Mouse (Mus musculus): ENCODE measurements around the gene Tpm4. TPM values are rescaled to one million over a fixed set of nuclear protein-coding genes. Genes with fewer than 3 reads are reported as not detected.
A peak's percentile ranks its signal among the peaks of the same experiment; 100 is the strongest.

Gene Tpm4
- total RNA-seq, 4 experiments from 2014 or later, result 133 to 158 (median 140) TPM

DNA sequence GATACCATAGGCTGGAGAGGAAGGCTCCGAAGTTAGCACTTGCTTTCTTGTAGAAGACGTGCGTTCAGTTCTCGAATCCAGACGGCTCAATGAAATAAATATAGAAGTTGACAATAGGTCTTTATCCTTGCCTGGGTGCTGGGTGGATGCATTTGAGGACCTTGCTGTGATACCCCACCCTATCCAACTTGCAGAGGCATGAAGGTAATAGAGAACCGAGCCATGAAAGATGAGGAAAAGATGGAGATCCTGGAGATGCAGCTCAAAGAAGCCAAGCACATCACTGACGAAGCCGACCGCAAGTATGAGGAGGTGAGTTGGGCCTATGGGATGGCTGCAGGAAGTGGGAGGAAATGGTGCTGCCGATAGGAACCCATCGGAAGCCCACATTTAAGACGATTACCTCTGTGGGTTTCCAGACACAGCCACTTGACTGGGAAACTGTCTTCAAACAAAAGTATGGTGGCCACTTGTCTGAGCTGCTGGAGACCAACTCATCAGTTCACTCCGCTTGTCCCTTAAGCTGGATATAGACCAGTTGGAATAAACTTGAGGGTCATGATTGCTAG is 8.6 kb downstream of the Tpm4 start:
- no peak for DNase-seq

GRCm38 (mm10) chr8:72144345-72144975 is 9.7 kb downstream of the Tpm4 start:
- no peak for DNase-seq

- DNase-seq, result no peak
Measured at GRCm38 (mm10) chr8:72145511-72145910, 10.7 kb downstream of the Tpm4 start.

- DNase-seq, result peak; percentile 58
Measured at GRCm38 (mm10) chr8:72146056-72146455, 11.3 kb downstream of the Tpm4 start.

DNA sequence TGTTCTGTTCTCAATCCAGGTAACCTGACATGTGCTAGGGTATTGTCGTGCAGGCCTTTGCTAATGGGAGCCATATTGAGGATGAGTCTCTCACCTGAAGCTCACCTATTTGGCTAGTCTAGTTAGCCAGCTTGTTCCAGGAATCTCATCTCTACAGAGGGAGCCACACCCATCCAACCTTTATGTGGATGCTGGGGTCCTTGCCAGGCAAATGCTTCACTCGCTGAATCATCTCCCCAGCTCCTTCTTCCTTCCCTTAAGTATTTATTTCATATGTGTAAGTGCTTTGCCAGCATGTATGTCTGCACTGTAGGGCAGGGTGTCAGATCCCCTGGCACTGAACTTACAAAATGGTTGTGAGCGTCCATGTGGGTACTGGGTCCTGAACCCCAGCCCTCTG is 11.8 kb downstream of the Tpm4 start:
- DNase-seq, result no peak

DNA sequence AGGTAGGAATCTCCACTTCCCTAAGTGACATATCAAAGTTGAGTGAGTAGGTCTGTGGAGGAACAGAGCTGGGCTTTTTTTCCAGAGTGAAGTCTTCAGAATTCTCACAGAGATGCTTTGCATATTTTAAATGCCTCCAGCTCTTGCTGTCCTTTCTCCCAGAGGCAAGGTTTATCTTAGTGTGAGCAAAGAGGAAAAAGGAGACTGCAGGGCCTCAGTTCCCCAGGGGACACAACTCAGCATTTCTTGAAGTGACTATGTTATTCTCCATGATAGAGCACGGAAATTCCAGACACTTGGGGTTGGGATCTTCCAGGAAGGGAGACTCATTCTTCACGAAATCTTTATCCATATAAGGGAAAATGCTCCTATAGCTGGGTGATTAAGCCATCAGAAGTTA is 12.5 kb downstream of the Tpm4 start:
- DNase-seq, result no peak

DNA sequence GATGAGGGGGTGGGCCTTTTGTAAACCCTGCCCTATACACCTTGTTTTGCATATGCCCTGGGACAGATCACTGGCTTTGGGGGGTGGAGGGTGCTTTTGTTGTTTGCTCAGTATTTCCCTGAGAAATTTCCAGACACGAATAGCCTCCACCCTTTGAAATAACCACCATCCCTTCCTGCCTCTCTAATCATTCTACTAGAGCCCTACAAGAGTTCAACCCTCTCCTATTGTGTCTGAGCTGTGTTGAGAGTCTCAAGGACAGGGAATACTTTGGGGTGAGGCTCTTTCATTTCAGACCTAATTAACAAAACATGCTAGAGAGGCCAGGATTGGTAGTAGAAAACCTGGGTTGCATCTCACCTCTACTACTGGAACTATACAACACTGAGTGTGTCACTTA is 14.3 kb downstream of the Tpm4 start:
- DNase-seq, result no peak

GRCm38 (mm10) chr8:72151418-72152078 is 16.8 kb downstream of the Tpm4 start:
- no peak for DNase-seq

DNA sequence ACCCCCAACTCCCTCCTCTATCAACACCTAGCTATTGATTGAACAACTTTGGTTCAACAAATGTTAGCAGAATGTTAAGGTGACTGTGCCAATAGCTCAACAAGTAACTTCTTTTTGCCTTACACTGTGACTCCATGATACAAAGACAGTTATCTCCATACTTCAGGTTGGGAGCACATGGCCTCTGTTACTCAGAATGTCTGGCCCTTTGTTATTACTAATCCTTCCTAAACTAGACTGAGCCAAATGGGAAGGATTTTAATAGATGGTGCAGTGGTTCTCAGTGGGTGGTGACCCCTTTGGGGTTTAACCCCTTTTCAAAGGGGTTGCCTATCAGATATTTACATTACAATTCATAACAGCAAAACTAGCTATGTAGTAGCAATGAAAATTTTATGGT is 18.6 kb downstream of the Tpm4 start:
- no peak for DNase-seq

DNA sequence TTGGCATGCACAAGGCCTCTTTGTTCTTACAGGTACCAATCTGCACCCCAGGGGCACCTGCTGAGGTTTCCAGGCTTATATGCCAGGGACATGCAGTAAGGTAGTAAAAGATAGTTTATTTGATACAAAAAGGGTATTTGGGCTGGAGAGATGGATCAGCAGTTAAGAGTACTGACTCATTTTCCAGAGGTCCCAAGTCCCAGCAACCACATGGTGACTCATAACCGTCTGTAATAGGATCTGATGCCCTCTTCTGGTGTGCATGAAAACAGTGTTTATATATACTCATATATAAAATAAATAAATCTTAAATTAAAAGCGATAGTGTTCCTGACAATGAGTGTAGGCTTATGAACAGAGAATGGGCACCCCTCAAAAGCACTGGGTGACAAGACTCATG is 23.3 kb downstream of the Tpm4 start:
- no peak for DNase-seq

DNA sequence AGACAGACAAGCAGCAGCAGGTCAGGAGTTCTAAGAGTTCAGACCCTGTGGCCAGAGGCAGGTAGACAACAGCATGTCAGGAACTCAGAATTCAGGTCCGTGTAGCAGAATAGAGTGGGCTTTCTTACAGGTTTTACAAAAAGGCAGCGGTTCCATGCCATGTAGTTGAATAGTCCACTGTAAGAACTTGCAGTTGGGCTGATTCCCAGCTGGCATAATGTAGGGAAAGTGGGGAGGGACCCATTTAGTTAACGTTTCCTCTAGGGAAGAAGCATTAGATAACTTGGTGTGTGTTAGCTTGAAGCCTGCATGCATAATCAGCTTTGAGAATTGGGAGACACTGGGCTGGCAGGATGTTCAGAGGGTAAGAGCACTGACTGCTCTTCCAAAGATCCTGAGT is 24.0 kb downstream of the Tpm4 start:
- no peak for DNase-seq

DNA sequence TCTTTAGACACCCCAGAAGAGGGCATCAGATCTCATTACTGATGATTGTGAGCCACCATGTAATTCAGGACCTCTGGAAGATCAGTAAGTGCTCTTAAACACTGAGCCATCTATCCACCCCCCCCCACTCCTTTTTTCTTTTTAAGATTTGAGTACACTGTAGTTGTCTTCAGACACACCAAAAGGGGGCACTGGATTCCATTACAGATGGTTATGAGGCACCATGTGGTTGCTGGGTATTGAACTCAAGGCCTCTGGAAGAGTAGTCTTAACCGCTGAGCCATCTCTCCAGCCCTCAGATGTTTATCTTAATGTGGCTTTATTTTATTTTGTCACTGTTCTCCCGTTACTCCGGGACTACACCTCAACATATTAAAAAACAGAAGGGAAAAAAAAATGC is 25.2 kb downstream of the Tpm4 start:
- no peak for DNase-seq

DNA sequence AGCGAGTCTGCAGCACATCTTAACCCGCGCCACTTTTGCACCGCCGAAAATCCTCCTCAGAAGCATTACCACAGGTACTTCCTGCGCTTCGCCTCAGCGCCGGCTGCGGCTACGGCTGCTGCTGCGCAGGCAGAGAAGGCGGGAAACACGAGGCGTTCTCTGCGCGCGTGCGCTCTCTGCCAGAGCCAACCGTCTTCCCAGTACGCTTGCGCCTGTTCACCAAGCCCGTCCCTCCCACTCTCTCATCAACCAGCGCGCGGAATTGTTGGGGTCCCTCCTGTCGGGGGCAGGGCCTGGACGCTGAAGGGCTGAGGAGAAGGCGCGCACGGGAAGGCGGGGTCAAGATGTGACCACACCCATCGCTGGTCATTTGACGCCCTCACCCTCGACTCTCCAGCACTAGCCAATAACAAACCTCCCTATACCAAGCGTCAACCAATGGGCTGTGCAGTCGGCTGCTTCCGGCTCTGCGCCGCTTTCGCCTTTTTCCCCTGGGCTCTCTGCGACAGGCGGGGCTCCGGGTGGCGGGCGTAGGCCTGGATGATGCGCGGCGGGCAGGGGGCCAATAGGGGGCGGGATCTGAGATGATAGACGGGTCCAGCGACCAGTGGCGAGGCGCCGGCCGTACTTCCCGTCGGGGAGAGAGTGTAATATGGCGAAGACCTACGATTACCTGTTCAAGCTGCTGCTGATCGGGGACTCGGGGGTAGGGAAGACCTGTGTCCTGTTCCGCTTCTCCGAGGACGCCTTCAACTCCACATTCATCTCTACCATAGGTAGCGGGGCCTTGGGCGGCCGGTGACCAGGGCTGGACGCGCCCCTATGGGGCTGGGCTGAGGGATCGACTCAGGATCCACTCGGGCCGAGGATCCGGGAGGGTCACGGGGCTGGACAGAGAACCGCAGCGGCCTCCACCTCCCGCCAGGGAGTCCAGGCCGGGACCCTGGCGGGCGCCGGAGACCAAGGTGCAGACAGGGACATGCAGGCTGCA is 26.2 kb downstream of the Tpm4 start, which contains the start of gene Rab8a:
Gene Rab8a (plus strand): TSS at position 494 of the 991 bp plus-strand sequence.
- peak; percentile 100 for DNase-seq

GRCm38 (mm10) chr8:72162821-72163220 is 28.0 kb downstream of the Tpm4 start:
- no peak for DNase-seq

- no peak for DNase-seq
Measured at GRCm38 (mm10) chr8:72169098-72169668, 34.4 kb downstream of the Tpm4 start.

GRCm38 (mm10) chr8:72169681-72170249 is 35.0 kb downstream of the Tpm4 start:
- DNase-seq, result no peak

DNA sequence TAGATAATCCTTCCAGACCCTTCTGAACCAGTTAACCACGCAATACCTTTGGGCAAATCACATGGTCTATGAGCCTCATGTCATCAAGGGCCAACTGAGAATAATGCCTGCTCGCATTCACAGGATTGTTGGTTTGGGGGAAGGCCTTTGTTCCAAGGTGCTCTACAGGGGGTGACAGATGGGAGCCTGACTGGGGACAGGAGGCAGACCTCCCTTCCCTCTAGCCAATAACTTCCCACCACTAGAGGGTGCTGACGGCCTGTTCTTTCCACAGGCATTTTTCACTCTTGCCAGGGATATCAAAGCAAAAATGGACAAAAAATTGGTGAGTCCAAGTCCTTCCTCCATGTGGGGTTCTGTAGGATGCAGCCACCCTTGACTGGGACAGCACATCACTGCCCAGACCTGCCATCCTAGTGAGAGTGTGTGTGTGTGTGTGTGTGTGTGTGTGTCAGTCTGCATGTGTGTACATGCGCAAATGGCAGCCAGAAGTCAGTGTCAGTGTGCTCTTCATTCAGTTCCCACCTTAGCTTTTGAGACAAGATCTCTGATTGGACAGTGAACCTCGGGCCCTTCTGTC is 42.7 kb downstream of the Tpm4 start:
- DNase-seq, result peak; percentile 51

DNA sequence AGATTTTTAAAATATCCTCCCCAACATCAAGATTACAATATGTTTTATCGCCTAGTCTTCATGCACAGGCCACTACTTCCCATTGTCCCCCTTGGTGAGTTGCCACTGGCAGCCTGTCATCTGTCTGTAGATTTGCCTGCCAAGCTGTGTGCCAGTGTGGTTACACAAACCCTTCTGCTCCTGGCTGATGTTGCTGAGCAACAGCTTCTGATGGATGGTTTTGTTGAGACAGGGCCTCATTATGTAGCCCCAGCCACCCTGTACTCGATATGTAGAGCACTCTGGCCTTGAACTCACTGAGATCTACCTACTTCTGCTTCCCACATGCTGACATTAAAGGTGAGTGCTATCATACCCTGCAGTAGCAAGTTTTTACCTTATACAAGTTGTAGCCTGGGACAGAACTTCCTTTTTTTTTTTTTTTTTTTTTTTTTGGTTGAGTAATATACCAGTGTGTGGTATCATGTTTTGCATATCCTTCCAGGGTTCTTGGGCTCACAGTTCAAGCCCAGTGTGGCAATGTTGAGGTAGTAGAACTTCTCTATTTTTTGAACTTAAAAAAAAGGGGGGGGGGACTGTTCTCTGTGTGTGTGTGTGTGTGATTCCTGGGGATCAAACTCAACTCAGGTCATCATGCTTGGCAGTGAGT is 48.9 kb downstream of the Tpm4 start:
- peak; percentile 25 for DNase-seq

DNA sequence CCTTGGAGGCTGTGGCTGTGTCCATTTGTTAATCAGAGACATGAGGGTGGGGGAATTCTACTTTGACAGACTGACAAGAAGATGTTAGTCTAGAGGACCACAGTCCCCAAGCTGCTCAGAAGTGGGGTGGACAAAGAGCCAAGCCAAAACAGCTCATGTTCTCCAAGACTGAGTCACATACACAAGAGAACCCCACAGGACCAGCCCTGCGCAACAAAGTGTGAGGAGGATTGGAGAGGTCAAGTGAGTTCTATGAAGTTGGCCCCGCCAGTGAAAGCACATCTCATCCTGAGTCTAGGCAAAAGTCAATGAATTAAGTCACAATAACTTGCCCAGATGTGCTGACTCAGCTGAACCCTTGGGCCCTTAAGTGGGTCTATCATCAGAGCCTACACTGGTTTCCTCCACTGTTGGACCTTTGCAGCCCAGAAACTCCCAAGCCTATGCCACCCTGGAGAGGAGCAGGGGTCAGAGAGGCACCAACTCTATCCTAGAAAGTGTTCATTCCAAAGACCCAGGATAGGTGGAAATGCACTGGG is 53.1 kb downstream of the Tpm4 start:
- DNase-seq, result no peak

- DNase-seq, result no peak
Measured at GRCm38 (mm10) chr8:72189417-72190214, 54.8 kb downstream of the Tpm4 start, which contains the start of gene Hsh2d. Hsh2d (plus strand) TSS chr8:72189638.
